Mouse (Mus musculus) ES-Bruce4 (cell line): ENCODE measurements around the gene Ttll5. TPM values are rescaled to one million over a fixed set of nuclear protein-coding genes. Genes with fewer than 3 reads are reported as not detected.
A peak's percentile ranks its signal among the peaks of the same experiment; 100 is the strongest.

Experiments used
- H3K27ac ChIP-seq: 2 replicates; pipeline ENCODE4 v1.5.1; 2012; ENCODE audit warnings: low read length, inconsistent platforms; ENCODE audit not compliant: insufficient read depth
- H3K27me3 ChIP-seq: 2 replicates; pipeline ENCODE4 v1.6.1; 2012; ENCODE audit warnings: mild to moderate bottlenecking, low read length, inconsistent platforms; ENCODE audit not compliant: control insufficient read depth, poor library complexity, insufficient read depth, severe bottlenecking
- H3K36me3 ChIP-seq: 2 replicates; pipeline ENCODE4 v1.6.1; 2012; ENCODE audit warnings: inconsistent platforms, mild to moderate bottlenecking, low read length, moderate library complexity; ENCODE audit not compliant: control insufficient read depth, poor library complexity, insufficient read depth, severe bottlenecking
- H3K4me1 ChIP-seq: one replicate; pipeline ENCODE4 v1.8.1; 2011; ENCODE audit warnings: low read length; ENCODE audit not compliant: control insufficient read depth, insufficient read depth
- H3K4me3 ChIP-seq: 2 replicates; pipeline ENCODE4 v1.5.1; 2011; ENCODE audit warnings: low read depth, mild to moderate bottlenecking, low read length
- H3K9ac ChIP-seq: 2 replicates; pipeline ENCODE4 v1.6.1; 2012; ENCODE audit warnings: low read depth, mild to moderate bottlenecking, inconsistent platforms; ENCODE audit not compliant: poor library complexity, severe bottlenecking
- H3K9me3 ChIP-seq: replicated peaks from 2 replicates; pipeline ENCODE4 v1.6.1; 2012; ENCODE audit warnings: mild to moderate bottlenecking, low read length, inconsistent platforms; ENCODE audit not compliant: control insufficient read depth, poor library complexity, insufficient read depth, severe bottlenecking
- CTCF ChIP-seq: IDR thresholded peaks from one replicate; pipeline ENCODE4 v1.8.1; 2011; ENCODE audit warnings: low read depth, low read length
- EP300 ChIP-seq: IDR thresholded peaks from 2 replicates; pipeline ENCODE4 v1.6.1; 2011; ENCODE audit warnings: low read depth, low read length; ENCODE audit not compliant: insufficient read depth
- POLR2A ChIP-seq: IDR thresholded peaks from one replicate; pipeline ENCODE4 v1.8.1; 2011; ENCODE audit warnings: low read length; ENCODE audit not compliant: insufficient read depth
- polyA plus RNA-seq: library from polyadenylated mRNA; stranded (reverse); fragments of >200 nt; gene quantifications from 2 replicates; pipeline ENCODE4 v1.2.4, GENCODE M21; 2011; ENCODE audit warnings: low read depth; ENCODE audit not compliant: missing spikeins, insufficient read depth, insufficient read length

Ttll5 gene
- 19.4 and 23.5 TPM in 2 replicates for polyA plus RNA-seq

GRCm38 (mm10) chr12:85824438-85825264, at the start of gene Ttll5, which contains the start of gene Erg28:
TSS of gene Ttll5 (plus strand) at chr12:85824659.
TSS of gene Erg28 (minus strand) at chr12:85824550.
- Histone ChIP-seq H3K27ac (peak within 1 kb of the TSS; percentile 74), H3K27me3 (no peaks in the 10 kb centered on the region), H3K4me3 (peak within 1 kb of the TSS; percentile 88), H3K9ac (peak within 1 kb of the TSS; percentile 72), H3K4me1 (no peaks in the 10 kb centered on the region), H3K9me3 (no peaks in the 10 kb centered on the region), H3K36me3 (peaks cover 6% of the 10 kb centered on the region; the same call in 1 of the 2 replicates)
- TF ChIP-seq POLR2A (peak; percentile 58), EP300 (no peak)

GRCm38 (mm10) chr12:85778962-85779361, 45.5 kb upstream of the Ttll5 start:
- Histone ChIP-seq H3K27me3 (no peaks in the 10 kb centered on the region), H3K4me1 (peaks cover 1% of the 10 kb centered on the region), H3K9ac (no peak overlapping the region), H3K4me3 (no peak overlapping the region), H3K9me3 (no peaks in the 10 kb centered on the region), H3K36me3 (no peaks in the 10 kb centered on the region), H3K27ac (no peak overlapping the region)
- TF ChIP-seq EP300 (no peak), CTCF (no peak), POLR2A (no peak)

- Histone ChIP-seq H3K9me3 (no peaks in the 10 kb centered on the region), H3K27me3 (no peaks in the 10 kb centered on the region), H3K9ac (no peak overlapping the region), H3K27ac (no peak overlapping the region), H3K4me1 (peaks cover 1% of the 10 kb centered on the region), H3K36me3 (no peaks in the 10 kb centered on the region), H3K4me3 (no peak overlapping the region)
- no peak for TF ChIP-seq POLR2A
- TF ChIP-seq CTCF, result no peak
- TF ChIP-seq EP300, result no peak
Measured at GRCm38 (mm10) chr12:85779707-85780106, 44.8 kb upstream of the Ttll5 start.

GRCm38 (mm10) chr12:85781606-85782005, 42.9 kb upstream of the Ttll5 start:
- no peak for TF ChIP-seq CTCF
- no peak for TF ChIP-seq EP300
- no peak for TF ChIP-seq POLR2A

GRCm38 (mm10) chr12:85784916-85785815, 39.3 kb upstream of the Ttll5 start:
- H3K4me3 ChIP-seq, result no peak overlapping the region
- TF ChIP-seq POLR2A, result no peak
- no peak for TF ChIP-seq CTCF
- no peak for TF ChIP-seq EP300
- no peak overlapping the region for H3K27ac ChIP-seq
- H3K9me3 ChIP-seq, result 0 out of 2 replicates have a peak, but pooled peaks cover 4% of the 10 kb centered on the region
- no peak overlapping the region for H3K9ac ChIP-seq
- no peaks in the 10 kb centered on the region for H3K36me3 ChIP-seq
- H3K27me3 ChIP-seq, result no peaks in the 10 kb centered on the region
- peaks cover 6% of the 10 kb centered on the region for H3K4me1 ChIP-seq

More at GRCm38 (mm10) chr12:85781606-85782005, 42.9 kb upstream of the Ttll5 start:
- H3K27ac ChIP-seq, result no peak overlapping the region
- H3K9me3 ChIP-seq, result no peaks in the 10 kb centered on the region
- peaks cover 7% of the 10 kb centered on the region for H3K4me1 ChIP-seq
- no peaks in the 10 kb centered on the region for H3K36me3 ChIP-seq
- H3K4me3 ChIP-seq, result no peak overlapping the region
- no peak overlapping the region for H3K9ac ChIP-seq
- no peaks in the 10 kb centered on the region for H3K27me3 ChIP-seq
